Mouse (Mus musculus) cortical plate, adult 2 months (tissue): ENCODE measurements around the gene Tardbp.

ENCODE experiments used
- CTCF ChIP-seq: fragments of 200-500 bp; IDR thresholded peaks from 2 replicates; pipeline ENCODE4 v1.5.1; 2011; ENCODE audit warnings: mild to moderate bottlenecking, control low read depth, low read length; ENCODE audit not compliant: insufficient read depth; ENCODE audit errors: extremely low read depth
- POLR2A ChIP-seq: fragments of 200-500 bp; IDR thresholded peaks from 2 replicates; pipeline ENCODE4 v1.6.1; 2011; ENCODE audit warnings: mild to moderate bottlenecking, low read length, control low read depth; ENCODE audit not compliant: insufficient read depth; ENCODE audit errors: extremely low read depth

- no peak for TF ChIP-seq POLR2A
- TF ChIP-seq CTCF = no peak
Observed at GRCm38 (mm10) chr4:148595916-148596315, 30.9 kb downstream of the Tardbp start.
